Mouse (Mus musculus) activated CD4-positive, CD25-positive, alpha-beta regulatory T cell, adult 4 months (primary cell): ENCODE measurements around the gene Gm20605. TPM values are rescaled to one million over a fixed set of nuclear protein-coding genes. Genes with fewer than 3 reads are reported as not detected.
"Not testable (repeated sequence)": the region's sequence is repeated elsewhere in the genome, so short reads cannot be mapped to it uniquely, and the experiment has no call there.

Experiments used
- ATAC-seq: one replicate; pipeline ENCODE4 v1.8.0; 2017
- polyA plus RNA-seq, 2 experiments: library from polyadenylated mRNA; unstranded; fragments of 100-300 nt; shearing (Covaris generic); gene quantifications; one replicate each; pipeline ENCODE4 v1.2.1; 2017

Gene Gm20605
- polyA plus RNA-seq, 2 experiments from 2014 or later = 8.1 to 10.2 TPM

GRCm38 (mm10) chr5:137613076-137613475 is 15.9 kb upstream of the Gm20605 start:
- ATAC-seq = no peak

- no peak for ATAC-seq
These were observed 15.4 kb upstream of the Gm20605 start, which contains the start of gene Pcolce for GRCm38 (mm10) chr5:137613550-137613949. Gene Pcolce (minus strand): TSS chr5:137613784.

GRCm38 (mm10) chr5:137614921-137615320 is 14.1 kb upstream of the Gm20605 start:
- not testable (repeated sequence) for ATAC-seq

GRCm38 (mm10) chr5:137615347-137615746 is 13.6 kb upstream of the Gm20605 start:
- ATAC-seq = no peak

- no peak for ATAC-seq
These were observed 4.9 kb upstream of the Gm20605 start for GRCm38 (mm10) chr5:137623937-137624530.

- no peak for ATAC-seq
These were observed 984 bp upstream of the Gm20605 start for GRCm38 (mm10) chr5:137627991-137628390.

- no peak for ATAC-seq
These were observed 339 bp downstream of the Gm20605 start for GRCm38 (mm10) chr5:137629306-137629721.

- no peak for ATAC-seq
These were observed 1.1 kb downstream of the Gm20605 start for GRCm38 (mm10) chr5:137629906-137630545.

GRCm38 (mm10) chr5:137630602-137631001 is 1.6 kb downstream of the Gm20605 start:
- ATAC-seq = no peak

GRCm38 (mm10) chr5:137631171-137631570 is 2.2 kb downstream of the Gm20605 start:
- peak; percentile 52 for ATAC-seq

GRCm38 (mm10) chr5:137631591-137631990 is 2.6 kb downstream of the Gm20605 start:
- ATAC-seq = no peak

- ATAC-seq = no peak
These were observed 4.6 kb downstream of the Gm20605 start for GRCm38 (mm10) chr5:137633397-137634084.

- no peak for ATAC-seq
These were observed 10.5 kb downstream of the Gm20605 start for GRCm38 (mm10) chr5:137639472-137639871.

- no peak for ATAC-seq
These were observed 12.1 kb downstream of the Gm20605 start, which contains the start of gene Sap25 for GRCm38 (mm10) chr5:137641054-137641453. Gene Sap25 (plus strand): TSS chr5:137641334.

GRCm38 (mm10) chr5:137642886-137643285 is 13.9 kb downstream of the Gm20605 start:
- ATAC-seq = no peak

- no peak for ATAC-seq
These were observed 15.5 kb downstream of the Gm20605 start for GRCm38 (mm10) chr5:137644484-137644883.

GRCm38 (mm10) chr5:137645091-137645651 is 16.2 kb downstream of the Gm20605 start:
- no peak for ATAC-seq

- no peak for ATAC-seq
These were observed 16.7 kb downstream of the Gm20605 start, which contains the start of gene Irs3 for GRCm38 (mm10) chr5:137645652-137646091. Gene Irs3 (minus strand): TSS chr5:137645714.

GRCm38 (mm10) chr5:137647827-137648601 is 19.0 kb downstream of the Gm20605 start:
- peak; percentile 89 for ATAC-seq

- ATAC-seq = no peak
These were observed 20.3 kb downstream of the Gm20605 start for GRCm38 (mm10) chr5:137649251-137649650.

- ATAC-seq = no peak
These were observed 20.9 kb downstream of the Gm20605 start for GRCm38 (mm10) chr5:137649669-137650571.
